Mouse (Mus musculus): ENCODE measurements around the gene Arhgap23.

The Arhgap23 gene

GRCm38 (mm10) chr11:97415330-97415711, at the start of gene Arhgap23:
Gene Arhgap23, plus strand, starts transcription at chr11:97415533.
- peak; percentile 85 for DNase-seq

- DNase-seq: no peak
These were observed 49.8 kb upstream of the Arhgap23 start for GRCm38 (mm10) chr11:97365556-97365955.

GRCm38 (mm10) chr11:97368501-97368900, 46.8 kb upstream of the Arhgap23 start:
- DNase-seq: no peak

- DNase-seq: no peak
These were observed 44.8 kb upstream of the Arhgap23 start for GRCm38 (mm10) chr11:97370329-97371091.

- DNase-seq: no peak
These were observed 43.0 kb upstream of the Arhgap23 start for GRCm38 (mm10) chr11:97372159-97372864.

- no peak for DNase-seq
These were observed 41.9 kb upstream of the Arhgap23 start for GRCm38 (mm10) chr11:97373402-97373801.

- DNase-seq: no peak
These were observed 35.3 kb upstream of the Arhgap23 start for GRCm38 (mm10) chr11:97380036-97380435.

GRCm38 (mm10) chr11:97383017-97383416, 32.3 kb upstream of the Arhgap23 start:
- no peak for DNase-seq

- no peak for DNase-seq
These were observed 31.6 kb upstream of the Arhgap23 start for GRCm38 (mm10) chr11:97383764-97384163.

- DNase-seq: no peak
These were observed 27.5 kb upstream of the Arhgap23 start for GRCm38 (mm10) chr11:97387811-97388210.

- DNase-seq: no peak
These were observed 26.2 kb upstream of the Arhgap23 start for GRCm38 (mm10) chr11:97389127-97389526.

GRCm38 (mm10) chr11:97393658-97394057, 21.7 kb upstream of the Arhgap23 start:
- no peak for DNase-seq

- no peak for DNase-seq
These were observed 21.2 kb upstream of the Arhgap23 start for GRCm38 (mm10) chr11:97394146-97394545.

- no peak for DNase-seq
These were observed 16.8 kb upstream of the Arhgap23 start for GRCm38 (mm10) chr11:97398506-97398905.

GRCm38 (mm10) chr11:97399958-97400710, 15.2 kb upstream of the Arhgap23 start:
- DNase-seq: peak; percentile 92

GRCm38 (mm10) chr11:97401082-97401481, 14.3 kb upstream of the Arhgap23 start:
- DNase-seq: peak; percentile 75

GRCm38 (mm10) chr11:97401686-97402435, 13.5 kb upstream of the Arhgap23 start:
- no peak for DNase-seq

GRCm38 (mm10) chr11:97402746-97403145, 12.6 kb upstream of the Arhgap23 start:
- DNase-seq: peak; percentile 39

- DNase-seq: no peak
These were observed 11.6 kb upstream of the Arhgap23 start for GRCm38 (mm10) chr11:97403614-97404183.

- peak; percentile 87 for DNase-seq
These were observed 11.1 kb upstream of the Arhgap23 start for GRCm38 (mm10) chr11:97404184-97404760.

- peak; percentile 69 for DNase-seq
These were observed 10.6 kb upstream of the Arhgap23 start for GRCm38 (mm10) chr11:97404761-97405190.

Measured in retina, postnatal 1 day (tissue).